Mouse (Mus musculus): ENCODE measurements around the gene Kcnmb4.

DNA sequence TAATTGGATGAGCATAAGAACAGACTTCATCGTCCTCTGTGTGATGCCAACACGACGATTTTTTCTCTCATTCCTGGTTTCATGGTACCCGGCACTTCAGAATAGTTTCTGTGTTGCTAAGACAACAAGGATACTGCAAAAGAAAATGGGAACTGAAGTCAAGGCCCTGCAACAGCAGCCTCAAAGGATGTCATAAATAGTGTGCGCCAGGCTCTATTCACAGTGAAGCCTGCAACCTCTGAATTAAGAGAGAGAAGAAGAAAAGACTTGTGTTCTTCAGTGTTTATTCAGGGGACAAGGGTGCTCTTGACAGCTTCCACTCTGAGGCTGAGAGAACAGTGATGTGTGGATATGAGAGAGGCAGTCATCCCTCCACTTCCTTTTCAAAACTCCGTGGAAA, 57.5 kb downstream of the Kcnmb4 start:
- TF ChIP-seq CTCF (IDR thresholded peaks at IDR 0.05; ENCODE audit: extremely low read depth, insufficient read length, insufficient replicate concordance, low read depth, low read length) (no peak), POLR2A (IDR thresholded peaks at IDR 0.05; ENCODE audit: low read depth, low read length) (no peak)
